Mouse (Mus musculus): ENCODE results near the gene Plcb4. TPM values are rescaled to one million over a fixed set of nuclear protein-coding genes. Genes with fewer than 3 reads are reported as not detected.
A peak's percentile ranks its signal among the peaks of the same experiment; 100 is the strongest.
"Not testable (repeated sequence)": the region's sequence is repeated elsewhere in the genome, so short reads cannot be mapped to it uniquely, and the experiment has no call there.

The Plcb4 gene
- total and polyA plus RNA-seq, 3 experiments = 4.5 to 48.9 (median 32.0) TPM

- DNase-seq = no peak
These were observed 14.8 kb downstream of the Plcb4 start for GRCm38 (mm10) chr2:135673649-135674048.

DNA sequence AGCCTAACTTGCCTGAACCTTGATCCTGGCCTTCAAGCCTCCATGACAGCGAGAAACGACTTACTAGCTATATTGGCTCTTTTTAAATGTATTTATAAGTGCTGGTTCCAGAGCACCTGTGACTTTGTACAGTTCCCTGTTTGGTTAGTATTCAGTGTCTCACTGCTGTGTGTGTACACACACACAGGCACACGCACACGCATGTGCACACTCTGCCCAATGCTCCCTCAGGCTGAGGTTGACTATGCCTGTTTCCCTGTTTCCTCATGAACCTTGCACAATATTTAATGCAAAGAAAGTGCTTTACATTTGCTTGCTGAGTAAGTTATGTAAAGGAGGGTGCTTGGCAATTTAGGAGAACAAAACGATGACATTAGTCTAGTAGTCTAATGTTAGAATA is 16.5 kb downstream of the Plcb4 start:
- DNase-seq = no peak

- no peak for DNase-seq
These were observed 18.2 kb downstream of the Plcb4 start for GRCm38 (mm10) chr2:135676978-135677501.

GRCm38 (mm10) chr2:135677601-135678000 is 18.8 kb downstream of the Plcb4 start:
- no peak for DNase-seq

DNA sequence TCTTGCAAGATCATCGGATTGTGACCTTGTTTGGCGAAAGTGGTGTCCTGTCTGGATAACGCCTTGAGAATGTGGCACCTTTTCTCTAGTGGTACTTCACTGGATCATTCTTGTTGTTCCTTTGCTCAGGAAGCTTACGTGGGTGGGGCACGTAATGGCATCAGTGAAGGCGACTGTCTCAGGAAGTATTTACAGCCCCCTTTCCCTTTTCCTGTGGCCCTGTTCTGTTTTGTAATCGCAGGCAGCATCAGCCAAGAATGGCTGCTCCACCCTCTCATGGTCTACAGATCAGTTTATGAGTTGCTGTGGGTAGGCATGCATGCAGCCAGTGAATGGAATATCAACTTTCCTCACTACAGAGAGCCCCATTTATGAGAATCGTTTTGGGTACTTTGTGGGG is 21.2 kb downstream of the Plcb4 start:
- DNase-seq = no peak

DNA sequence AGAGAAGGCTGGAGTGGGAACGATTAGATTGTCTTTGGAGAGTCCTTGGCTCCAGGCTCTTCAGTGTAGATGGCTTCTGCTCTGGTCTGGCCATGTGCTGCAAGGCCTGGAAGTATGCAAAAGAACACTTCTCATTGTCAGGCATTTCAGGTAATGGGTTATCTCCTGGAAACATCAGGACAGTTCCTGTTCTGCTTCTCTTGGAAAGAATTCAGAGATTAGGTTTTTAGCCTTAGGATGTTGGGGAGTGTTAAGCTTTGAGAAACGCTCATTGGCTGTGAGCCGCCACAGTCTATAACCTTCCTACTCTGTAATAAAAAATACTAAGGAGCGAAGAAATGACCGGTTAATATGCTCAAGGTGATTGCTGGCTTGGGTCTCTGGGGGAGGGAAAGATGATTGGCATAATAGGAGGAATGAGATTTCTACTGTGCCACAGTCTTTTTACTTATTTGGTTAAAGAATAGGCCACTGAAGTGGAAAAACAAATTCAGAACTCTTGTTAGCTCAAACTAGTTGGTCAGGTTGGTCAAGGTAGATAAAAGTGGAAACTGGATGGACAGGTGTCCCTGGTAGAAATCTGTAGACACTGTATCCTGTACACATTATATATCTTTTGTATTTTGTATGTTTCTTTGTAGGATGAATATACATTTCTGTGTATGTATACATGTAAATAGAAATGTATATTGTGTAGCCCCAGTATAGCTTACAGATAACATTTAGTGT is 21.8 kb downstream of the Plcb4 start:
- no peak for DNase-seq

- no peak for DNase-seq
These were observed 25.1 kb downstream of the Plcb4 start for GRCm38 (mm10) chr2:135683684-135684440.

DNA sequence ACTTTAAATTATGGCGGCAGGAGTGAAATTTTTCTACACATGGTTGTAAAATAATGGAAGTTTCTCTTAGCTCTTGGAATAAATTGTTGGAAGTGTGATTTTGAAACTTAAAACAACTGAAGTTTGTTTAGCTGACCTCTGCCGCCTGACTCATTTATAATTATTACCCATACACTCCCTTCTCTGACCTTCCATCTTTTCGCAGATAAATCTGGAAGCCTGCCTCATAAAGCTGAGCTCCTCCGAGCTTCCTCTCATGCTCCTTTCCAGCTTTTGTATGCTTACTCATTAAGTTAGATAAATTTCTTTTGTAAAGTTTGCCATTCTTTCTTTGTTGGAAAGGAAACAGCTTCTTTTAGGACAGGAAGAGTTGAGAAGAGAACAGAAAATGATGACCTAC is 27.9 kb downstream of the Plcb4 start:
- no peak for DNase-seq

DNA sequence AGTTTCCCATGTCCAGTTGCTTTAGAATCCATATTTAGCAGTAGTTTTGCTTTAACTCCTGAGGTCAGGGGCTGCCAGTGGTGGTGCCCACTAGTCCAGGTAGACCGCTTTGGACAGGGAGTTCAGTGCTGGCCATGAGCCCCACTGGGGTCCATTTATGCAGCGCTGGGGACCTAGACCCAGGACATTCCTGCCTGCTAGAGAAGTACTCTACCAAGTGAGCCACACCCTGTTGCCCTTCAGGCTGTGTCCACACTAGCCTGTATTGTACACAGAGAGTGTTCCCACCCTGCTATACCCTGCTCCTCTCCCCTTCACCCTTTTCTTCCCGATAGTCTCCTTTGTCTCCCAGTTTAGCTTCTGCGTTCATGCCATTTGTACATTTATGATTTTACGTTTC is 28.8 kb downstream of the Plcb4 start:
- no peak for DNase-seq

- no peak for DNase-seq
These were observed 34.0 kb downstream of the Plcb4 start for GRCm38 (mm10) chr2:135692568-135693488.

DNA sequence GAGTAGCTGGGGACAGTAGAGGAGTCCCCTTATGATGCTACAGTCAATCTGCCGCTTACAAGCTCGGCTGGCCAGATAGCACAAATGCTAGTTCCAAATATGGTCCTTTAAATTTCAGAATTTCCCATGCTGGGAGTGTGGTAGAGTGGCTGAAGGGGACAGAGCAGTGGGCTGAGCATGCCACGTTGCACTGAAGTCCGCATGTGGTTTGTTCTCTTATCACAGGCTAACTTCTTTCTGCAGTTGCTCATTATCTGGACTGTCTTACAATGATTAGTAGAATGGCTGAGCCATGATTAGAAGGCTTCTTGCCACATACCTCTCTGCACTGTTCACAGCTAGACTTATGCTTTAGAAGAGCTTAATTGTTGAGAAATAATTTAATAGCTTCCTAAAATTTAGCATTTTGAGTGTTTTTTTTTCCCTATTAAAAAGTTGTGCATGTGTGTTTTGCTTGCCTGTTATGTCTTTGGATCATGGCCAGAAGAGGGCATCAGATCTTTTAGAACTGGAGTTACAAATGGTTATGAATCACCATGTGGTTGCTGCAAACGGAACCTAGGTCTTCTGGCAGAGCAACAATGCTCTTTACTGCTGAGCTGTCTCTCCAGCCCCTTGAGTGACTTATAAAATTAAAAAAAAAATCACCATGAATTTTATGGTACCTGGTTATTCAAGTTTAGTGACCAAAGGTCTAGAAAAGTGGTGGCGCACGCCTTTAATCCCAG is 42.0 kb downstream of the Plcb4 start:
- DNase-seq = no peak

GRCm38 (mm10) chr2:135704673-135705072 is 45.9 kb downstream of the Plcb4 start:
- no peak for DNase-seq

DNA sequence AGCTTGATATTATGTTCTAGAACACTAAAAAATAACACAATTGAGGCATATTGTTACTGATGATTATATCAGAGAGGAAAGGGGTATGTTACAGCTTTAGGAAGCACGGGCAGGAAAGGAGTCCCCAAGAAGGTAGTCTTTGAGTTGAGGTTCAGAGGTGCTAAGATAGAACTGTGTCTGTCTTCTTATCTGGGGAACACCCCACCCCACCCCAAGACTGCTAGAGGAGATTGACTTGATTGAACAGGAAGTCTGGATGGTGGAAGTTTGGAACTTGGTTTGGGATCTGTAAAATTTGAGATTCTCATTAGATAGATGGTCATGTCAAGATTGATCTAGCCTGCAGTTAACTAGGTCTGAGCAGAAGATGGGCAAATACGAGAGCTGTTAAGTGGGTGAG is 48.5 kb downstream of the Plcb4 start:
- DNase-seq = no peak

DNA sequence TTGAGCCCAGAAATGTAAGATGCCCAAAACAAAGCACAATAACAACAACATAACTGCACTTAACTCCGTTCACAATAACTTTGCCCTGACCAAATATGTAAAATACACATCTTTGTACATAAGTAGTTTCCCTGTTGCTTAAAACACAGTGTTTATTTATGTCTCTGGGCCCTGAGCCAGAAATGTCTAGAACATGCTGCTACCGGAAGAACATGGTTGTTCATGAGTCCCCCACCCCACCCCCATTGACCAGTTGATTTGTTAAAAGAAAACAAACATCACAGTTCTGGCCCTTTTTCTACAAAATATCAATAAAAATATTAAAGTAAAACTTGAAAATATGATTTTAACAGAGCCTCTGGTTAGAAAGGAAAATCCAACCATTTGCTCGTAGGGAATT is 49.6 kb downstream of the Plcb4 start:
- no peak for DNase-seq

DNA sequence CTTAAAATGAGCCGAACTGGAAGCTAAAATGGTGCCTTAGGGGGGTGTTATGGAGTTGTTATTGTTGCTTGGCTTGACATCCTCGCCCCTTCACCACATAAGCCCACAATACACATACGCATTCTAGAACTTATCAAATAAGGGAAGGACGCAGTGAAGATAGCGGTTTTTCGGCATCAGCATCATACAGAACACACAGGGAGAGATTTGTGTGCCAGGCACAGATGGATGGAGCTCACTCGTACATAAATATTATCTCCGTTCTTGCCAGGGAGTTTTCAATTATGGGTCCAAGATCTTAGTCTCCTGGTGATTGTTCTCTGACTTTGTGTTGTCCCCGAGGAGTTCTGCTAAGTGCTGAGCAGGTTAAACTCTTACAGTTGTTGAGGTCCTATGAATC is 50.0 kb downstream of the Plcb4 start:
- DNase-seq = no peak

GRCm38 (mm10) chr2:135709736-135710135 is 50.9 kb downstream of the Plcb4 start:
- not testable (repeated sequence) for DNase-seq

DNA sequence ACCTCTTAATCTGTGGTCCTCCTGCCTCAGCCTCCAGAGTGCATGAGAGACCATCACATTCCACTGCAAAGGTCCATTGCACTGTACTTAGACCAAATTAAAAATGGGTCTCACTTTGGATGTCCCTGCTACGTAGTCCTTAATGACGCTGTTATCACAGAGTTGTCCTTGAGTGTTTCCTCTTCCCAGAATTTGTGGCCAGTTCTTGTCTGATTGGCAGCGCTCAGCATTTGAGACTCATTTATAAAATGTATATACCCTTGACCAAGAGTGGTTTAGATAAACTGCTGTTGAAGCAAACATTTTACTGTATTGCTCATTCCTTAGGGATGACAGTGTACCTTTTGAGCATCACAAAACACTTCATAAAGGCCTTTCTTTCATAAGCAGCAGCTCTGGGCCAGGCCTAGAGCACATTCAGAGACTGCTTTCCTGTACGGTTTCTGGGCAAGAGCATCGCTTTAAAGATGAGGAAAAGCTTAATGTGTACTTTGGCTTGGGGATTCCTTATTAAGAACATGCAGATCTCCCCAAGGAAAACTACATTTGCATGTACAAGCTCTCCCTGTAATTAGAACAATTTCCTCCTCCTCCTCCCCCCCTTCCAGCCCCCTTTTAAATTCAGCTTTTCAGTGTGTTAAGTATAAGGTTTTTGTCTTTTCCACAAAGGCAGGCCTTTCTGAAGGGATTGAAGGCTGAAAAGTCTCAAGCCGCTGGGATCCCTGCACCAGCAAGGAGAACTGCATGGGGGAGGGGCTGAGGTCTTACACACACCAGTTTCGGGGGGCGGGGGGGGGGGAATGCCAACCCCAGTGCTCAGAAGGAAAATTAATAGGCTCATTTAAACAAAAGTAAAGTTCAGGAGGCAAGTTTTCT is 52.5 kb downstream of the Plcb4 start:
- no peak for DNase-seq

GRCm38 (mm10) chr2:135711925-135712288 is 53.1 kb downstream of the Plcb4 start:
- peak; percentile 89 for DNase-seq

- DNase-seq = no peak
These were observed 53.5 kb downstream of the Plcb4 start for GRCm38 (mm10) chr2:135712331-135712730.

DNA sequence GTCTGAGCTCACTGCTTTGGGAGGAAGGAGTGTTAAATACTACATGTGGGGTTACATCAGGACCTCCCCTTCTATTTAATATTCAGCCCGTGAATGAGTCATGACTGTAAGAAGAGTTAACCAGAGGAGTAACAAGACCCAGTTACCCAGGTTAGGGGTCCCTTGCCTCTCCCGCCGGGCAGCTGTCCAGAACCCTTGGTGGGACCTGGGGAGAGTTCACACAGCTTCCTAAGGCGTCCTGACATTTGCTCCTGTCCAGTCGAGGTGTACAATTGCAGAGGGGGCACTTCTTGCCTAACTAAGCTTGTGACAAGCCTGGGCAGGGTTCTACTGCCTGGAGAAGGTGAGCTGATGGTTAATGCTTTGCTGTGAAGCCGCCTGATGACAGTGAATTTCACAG is 54.1 kb downstream of the Plcb4 start:
- no peak for DNase-seq

DNA sequence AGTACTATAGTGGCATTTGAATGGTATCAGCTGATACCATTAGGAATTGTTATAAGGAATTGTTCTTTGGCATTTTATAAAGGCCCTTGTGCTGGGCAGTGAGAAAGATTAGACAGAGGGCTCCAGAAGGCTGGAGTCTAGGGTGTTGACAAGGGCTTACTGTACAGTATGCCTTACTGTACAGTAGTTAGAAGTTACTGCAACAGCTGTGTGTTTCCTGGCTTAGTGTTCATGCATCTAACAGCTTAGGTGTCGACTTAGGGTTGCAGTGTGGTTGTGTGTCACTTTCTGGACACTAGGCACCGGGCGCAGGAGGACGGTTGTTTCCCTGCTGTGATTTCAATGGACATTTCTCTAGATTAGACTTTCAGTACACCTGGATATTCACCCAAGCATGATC is 57.4 kb downstream of the Plcb4 start:
- DNase-seq = no peak

All from adrenal gland, adult 2 months (tissue).